ENCODE assay signal across 17 mouse cellular contexts in genomic region chr7:135809167-135809566, GRCm38 (mm10).
A peak's percentile ranks its signal among the peaks of the same experiment; 100 is the strongest.
DNase-seq lines count a peak whose midpoint lies in the region; ATAC-seq lines count a peak whose summit lies in the region.
"Had no signal": no experiment of that assay in that cellular context is flagged by ENCODE, and none has a peak within 500 bp of the region (broad histone marks: within the 10 kb centered on the region; RNA-seq: fewer than 3 reads in every experiment).

No protein-coding gene starts in this region.

- H3K27ac ChIP-seq in forebrain, embryonic 11.5 days (ENCODE audit: low read depth, low read length): no peak overlapping the region
- no peak overlapping the region for H3K27ac ChIP-seq in forebrain, embryonic 12.5 days
- no peak overlapping the region for H3K27ac ChIP-seq in lung, embryonic 16.5 days (ENCODE audit: low read length)
- H3K27ac ChIP-seq: hindbrain, embryonic 12.5 days; limb, embryonic 13.5 days had no signal

- 85% methylated on average over 10 of the region's 10 CpGs for WGBS in forebrain, embryonic 11.5 days
- WGBS in forebrain, embryonic 12.5 days: 91% methylated on average over 10 of the region's 10 CpGs
- 65% methylated on average over 10 of the region's 10 CpGs for WGBS in lung, embryonic 16.5 days

- peak; percentile 30 for DNase-seq in forebrain, embryonic 11.5 days (ENCODE audit: low spot score)
- no peak for DNase-seq in lung, postnatal 14 days
- DNase-seq in lung, postnatal 36 days: peak; percentile 1
- DNase-seq in layer of hippocampus, adult 8-10 months (ENCODE audit: low spot score in 2 of 2): no peak
- no peak for DNase-seq in urinary bladder, postnatal 25 days (ENCODE audit: low spot score)
- DNase-seq: adrenal gland, adult 2 months; cerebellum, postnatal 25 days; kidney, postnatal 4 days; thymus, postnatal 4 days had no signal

- no peaks in the 10 kb centered on the region for H3K9me3 ChIP-seq in forebrain, embryonic 11.5 days (ENCODE audit: control insufficient read depth, low read length)
- H3K9me3 ChIP-seq in forebrain, embryonic 12.5 days: no peaks in the 10 kb centered on the region
- H3K9me3 ChIP-seq in lung, embryonic 16.5 days (ENCODE audit: control insufficient read depth, low read length): no peaks in the 10 kb centered on the region
- H3K9me3 ChIP-seq: hindbrain, embryonic 12.5 days; limb, embryonic 13.5 days had no signal

- H3K36me3 ChIP-seq in forebrain, embryonic 11.5 days (ENCODE audit: control insufficient read depth, insufficient read depth, low read length): no peaks in the 10 kb centered on the region
- no peaks in the 10 kb centered on the region for H3K36me3 ChIP-seq in forebrain, embryonic 12.5 days (replicated peaks)
- no peaks in the 10 kb centered on the region for H3K36me3 ChIP-seq in lung, embryonic 16.5 days (ENCODE audit: control insufficient read depth, insufficient read depth, low read length)
- H3K36me3 ChIP-seq: hindbrain, embryonic 12.5 days; limb, embryonic 13.5 days had no signal

- H3K27me3 ChIP-seq in forebrain, embryonic 11.5 days (ENCODE audit: control insufficient read depth, insufficient read depth, low read length): no peaks in the 10 kb centered on the region
- no peaks in the 10 kb centered on the region for H3K27me3 ChIP-seq in forebrain, embryonic 12.5 days
- H3K27me3 ChIP-seq in lung, embryonic 16.5 days (ENCODE audit: control insufficient read depth, insufficient read depth, low read depth, low read length): no peaks in the 10 kb centered on the region
- H3K27me3 ChIP-seq: hindbrain, embryonic 12.5 days; limb, embryonic 13.5 days had no signal

- no peak overlapping the region for H3K4me3 ChIP-seq in forebrain, embryonic 11.5 days (ENCODE audit: low read depth, low read length)
- H3K4me3 ChIP-seq in forebrain, embryonic 12.5 days (replicated peaks): no peak overlapping the region
- H3K4me3 ChIP-seq in lung, embryonic 16.5 days (ENCODE audit: low read length): no peak overlapping the region
- H3K4me3 ChIP-seq: hindbrain, embryonic 12.5 days; limb, embryonic 13.5 days had no signal

- 0 out of 2 replicates have a peak, but pooled peaks cover 1% of the 10 kb centered on the region for H3K4me1 ChIP-seq in forebrain, embryonic 11.5 days (replicated peaks; ENCODE audit: control insufficient read depth, insufficient read depth, low read length)
- H3K4me1 ChIP-seq in forebrain, embryonic 12.5 days: peaks cover 8% of the 10 kb centered on the region
- H3K4me1 ChIP-seq in lung, embryonic 16.5 days (replicated peaks; ENCODE audit: control insufficient read depth, insufficient read depth, low read length): peaks cover 11% of the 10 kb centered on the region; the same call in 1 of the 2 replicates

- H3K4me2 ChIP-seq in forebrain, embryonic 11.5 days (ENCODE audit: low read depth, low read length, severe bottlenecking): no peak overlapping the region
- H3K4me2 ChIP-seq in forebrain, embryonic 12.5 days: no peak overlapping the region
- peak overlapping the region; percentile 1; the same call in 1 of the 2 replicates for H3K4me2 ChIP-seq in lung, embryonic 16.5 days (ENCODE audit: low read depth, low read length)
- H3K4me2 ChIP-seq: heart, embryonic 11.5 days; hindbrain, embryonic 12.5 days; limb, embryonic 13.5 days had no signal

- H3K9ac ChIP-seq in forebrain, embryonic 11.5 days (ENCODE audit: low read length): no peak overlapping the region
- H3K9ac ChIP-seq in forebrain, embryonic 12.5 days: no peak overlapping the region
- H3K9ac ChIP-seq in lung, embryonic 16.5 days (ENCODE audit: low read length): no peak overlapping the region
- H3K9ac ChIP-seq: hindbrain, embryonic 12.5 days; limb, embryonic 13.5 days had no signal

- no peak for ATAC-seq in forebrain, embryonic 11.5 days (replicated peaks; ENCODE audit: low FRiP score)
- ATAC-seq in forebrain, embryonic 12.5 days (ENCODE audit: low FRiP score): no peak
- no peak for ATAC-seq in lung, embryonic 16.5 days (ENCODE audit: low read depth)
- peak; percentile 28 to 54; a peak in 3 of 4 replicates for ATAC-seq in hematopoietic stem cell, adult 5-6 weeks (replicated peaks in 1 of 2; ENCODE audit: insufficient read depth in 1 of 2, low FRiP score in 2 of 2, low TSS enrichment in 1 of 2, low read depth in 1 of 2, poor library complexity in 2 of 2, severe bottlenecking in 2 of 2)
- ATAC-seq: forebrain, embryonic 16.5 days; inflammation-experienced regulatory T-cells, adult 6 months had no signal

Comparison
In these comparisons a context has a peak if more than half of its experiments do, and no peak if none do; other contexts are left out.
1. DNase-seq: peak in forebrain, embryonic 11.5 days (single experiment) and lung, postnatal 36 days (single experiment); none in lung, postnatal 14 days (single experiment), layer of hippocampus, adult 8-10 months (0 of 2) and urinary bladder, postnatal 25 days (single experiment).
2. ATAC-seq: peak in hematopoietic stem cell, adult 5-6 weeks (2 of 2); none in forebrain, embryonic 11.5 days (single experiment), forebrain, embryonic 12.5 days (single experiment) and lung, embryonic 16.5 days (single experiment).